Mouse (Mus musculus): ENCODE measurements around the gene Cyb5r3.

Cyb5r3 gene

DNA sequence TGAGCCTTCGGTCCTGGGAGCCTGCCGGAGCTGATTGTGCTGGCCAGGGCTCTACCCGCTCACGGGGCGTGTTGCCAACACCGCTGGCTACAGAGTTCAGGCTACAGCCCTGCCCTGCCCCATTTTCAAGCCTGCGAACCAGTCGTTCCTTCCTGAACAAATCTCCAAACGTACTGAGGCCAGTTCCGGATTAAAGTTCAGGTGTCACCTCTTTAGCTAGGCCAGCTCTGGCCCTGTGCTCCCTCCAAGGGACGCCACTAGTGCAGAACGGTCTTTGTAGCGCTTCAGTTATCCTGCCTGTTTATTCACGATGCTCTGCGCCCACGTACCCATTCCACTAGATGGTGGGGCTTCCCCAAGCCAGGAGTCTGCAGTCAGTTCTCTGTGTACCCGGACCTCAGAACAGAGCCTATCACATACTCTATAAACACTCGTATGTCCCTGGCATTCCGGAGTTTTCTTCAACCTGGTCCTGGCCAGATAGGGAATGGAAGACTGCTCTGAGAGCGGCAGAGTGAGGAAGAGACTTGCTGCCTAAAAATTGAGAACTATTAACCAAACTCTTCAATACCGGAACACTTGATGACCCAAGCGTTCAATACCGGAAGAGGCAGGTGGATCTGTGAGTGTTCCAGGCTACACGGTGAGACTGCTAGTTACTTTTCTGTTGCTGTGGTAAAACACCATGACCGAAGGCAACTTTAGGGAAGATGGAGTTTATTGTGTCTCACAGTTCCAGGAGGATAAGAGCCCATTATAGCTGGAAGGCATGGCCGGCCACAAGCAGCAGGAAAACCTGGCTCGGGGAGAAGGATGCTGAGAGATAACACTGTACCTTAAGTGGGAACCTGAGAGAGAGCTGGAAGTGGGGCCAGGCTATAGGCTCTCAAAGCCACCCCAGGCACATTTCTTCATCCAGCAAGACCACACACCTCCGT is at the start of gene Cyb5r3:
Gene Cyb5r3 (minus strand): TSS at position 101 of the 938 bp plus-strand sequence.
- no peak for DNase-seq (ENCODE audit: low spot score)

DNA sequence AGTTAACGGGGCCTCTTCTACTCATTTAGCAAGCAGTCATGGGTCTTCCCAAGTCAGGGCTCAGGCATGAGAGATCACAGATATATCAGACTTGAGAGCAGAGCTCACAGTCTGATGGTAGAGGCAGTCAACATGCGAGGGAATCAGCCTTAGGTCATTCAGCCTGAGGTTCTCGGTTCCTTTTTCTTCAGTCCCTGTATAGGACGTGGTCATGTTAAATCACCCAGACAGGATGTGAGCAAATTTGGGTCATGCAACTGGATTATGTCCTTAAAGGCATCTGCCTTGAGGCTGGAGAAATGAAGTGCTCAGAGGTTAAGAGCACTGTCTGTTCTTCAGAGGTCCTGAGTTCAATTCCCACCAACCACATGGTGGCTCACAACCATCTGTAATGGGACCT is 49.3 kb upstream of the Cyb5r3 start:
- no peak for DNase-seq (ENCODE audit: low spot score)

DNA sequence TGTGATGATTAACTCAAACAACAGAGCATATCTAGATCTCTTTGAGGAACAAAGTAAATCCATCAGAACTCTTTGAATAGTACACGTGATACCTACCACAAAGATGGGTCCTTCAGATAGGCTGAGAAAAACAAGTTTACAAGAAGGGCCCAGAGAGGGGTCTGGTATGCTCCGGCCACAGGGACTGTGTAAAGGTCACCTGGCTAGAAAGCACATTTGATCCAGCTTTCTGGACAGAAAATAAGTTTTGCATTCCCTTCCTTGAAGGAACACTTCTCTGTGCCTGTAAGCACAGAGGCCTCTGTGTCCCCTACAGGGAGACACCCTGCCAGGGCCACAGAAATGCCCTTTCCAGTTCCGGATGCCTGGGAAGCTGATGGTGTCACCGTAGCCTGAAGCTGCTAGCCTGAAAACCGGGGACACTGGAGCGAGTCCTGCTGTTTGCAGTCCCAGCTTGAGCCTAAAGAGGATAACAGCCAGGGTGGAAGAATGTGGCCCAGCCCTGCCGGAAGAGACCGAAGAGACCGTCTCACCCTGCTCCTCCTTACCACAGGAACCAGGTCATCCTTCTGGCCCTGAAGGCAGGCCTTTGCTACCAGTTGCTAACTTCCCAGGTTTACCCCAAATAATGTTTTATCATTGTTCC is 48.1 kb upstream of the Cyb5r3 start:
- DNase-seq (ENCODE audit: low spot score): no peak

GRCm38 (mm10) chr15:83215322-83216216 is 43.2 kb upstream of the Cyb5r3 start:
- no peak for DNase-seq (ENCODE audit: low spot score)

DNA sequence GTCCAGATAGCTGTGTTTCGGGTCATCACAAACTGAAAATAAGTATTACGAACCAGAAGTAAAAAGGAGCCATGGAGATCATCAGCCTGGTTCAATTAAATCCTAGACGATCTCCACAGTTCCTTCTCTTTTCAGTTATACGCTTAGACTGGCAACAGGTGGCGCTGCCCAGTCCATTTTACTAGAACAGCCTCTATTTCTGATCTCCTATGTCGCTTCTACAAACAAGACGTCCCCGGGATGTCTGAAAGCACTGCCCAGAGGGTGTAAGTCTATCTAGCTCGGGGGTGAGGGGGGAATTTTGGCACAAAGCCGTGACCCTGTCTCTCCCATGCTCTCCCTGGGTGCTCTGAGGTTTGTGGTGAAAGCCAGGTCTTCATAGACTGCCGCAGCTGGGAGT is 37.8 kb upstream of the Cyb5r3 start:
- no peak for DNase-seq (ENCODE audit: low spot score)

- DNase-seq (ENCODE audit: low spot score): no peak
Measured at GRCm38 (mm10) chr15:83209719-83210118, 37.3 kb upstream of the Cyb5r3 start.

- DNase-seq (ENCODE audit: low spot score): no peak
Measured at GRCm38 (mm10) chr15:83209092-83209695, 36.8 kb upstream of the Cyb5r3 start.

GRCm38 (mm10) chr15:83204731-83205451 is 32.5 kb upstream of the Cyb5r3 start:
- DNase-seq (ENCODE audit: low spot score): no peak

- no peak for DNase-seq (ENCODE audit: low spot score)
Measured at GRCm38 (mm10) chr15:83202412-83202811, 30.0 kb upstream of the Cyb5r3 start.

DNA sequence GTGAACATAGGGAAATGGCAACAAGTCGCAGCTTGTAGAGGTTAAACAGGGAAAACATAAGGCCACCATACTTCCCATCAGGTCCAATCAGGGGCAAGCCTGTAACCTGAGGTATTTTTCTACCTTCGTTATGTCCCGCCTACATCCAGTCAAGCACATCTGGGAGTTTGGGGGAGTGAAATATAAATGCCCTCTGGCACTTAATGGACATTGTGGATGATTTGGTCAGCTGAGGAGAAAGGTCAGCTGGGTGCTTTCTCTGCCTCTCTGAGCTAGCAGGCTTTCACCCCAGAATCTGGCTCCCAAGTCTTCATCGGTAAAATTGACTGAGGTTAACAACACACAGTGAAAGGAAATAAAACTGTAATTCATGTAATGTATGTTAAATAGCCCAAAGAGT is 21.0 kb upstream of the Cyb5r3 start:
- no peak for DNase-seq (ENCODE audit: low spot score)

DNA sequence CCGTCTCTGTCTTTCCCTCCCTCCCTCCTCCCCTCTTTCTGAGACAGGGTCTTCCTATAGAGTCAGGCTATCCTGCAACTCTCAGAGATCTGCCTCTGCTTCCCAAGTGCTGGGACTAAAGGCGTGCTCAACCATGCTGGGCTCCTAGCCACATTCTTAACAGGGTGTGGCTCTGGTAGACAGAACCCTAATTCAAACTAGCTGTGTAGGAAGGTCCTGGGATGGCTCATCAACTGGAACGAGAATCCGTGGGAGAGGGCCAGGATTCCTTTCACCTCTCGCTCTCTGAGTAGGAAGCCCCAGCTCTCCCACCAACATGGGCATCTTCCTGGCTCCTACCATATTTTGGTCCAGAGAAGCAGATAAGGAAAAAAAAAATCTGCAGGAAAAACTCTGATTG is 10.0 kb upstream of the Cyb5r3 start:
- DNase-seq (ENCODE audit: low spot score): no peak

GRCm38 (mm10) chr15:83181800-83182330 is 9.5 kb upstream of the Cyb5r3 start:
- DNase-seq (ENCODE audit: low spot score): no peak

- no peak for DNase-seq (ENCODE audit: low spot score)
Measured at GRCm38 (mm10) chr15:83180004-83180403, 7.6 kb upstream of the Cyb5r3 start.

DNA sequence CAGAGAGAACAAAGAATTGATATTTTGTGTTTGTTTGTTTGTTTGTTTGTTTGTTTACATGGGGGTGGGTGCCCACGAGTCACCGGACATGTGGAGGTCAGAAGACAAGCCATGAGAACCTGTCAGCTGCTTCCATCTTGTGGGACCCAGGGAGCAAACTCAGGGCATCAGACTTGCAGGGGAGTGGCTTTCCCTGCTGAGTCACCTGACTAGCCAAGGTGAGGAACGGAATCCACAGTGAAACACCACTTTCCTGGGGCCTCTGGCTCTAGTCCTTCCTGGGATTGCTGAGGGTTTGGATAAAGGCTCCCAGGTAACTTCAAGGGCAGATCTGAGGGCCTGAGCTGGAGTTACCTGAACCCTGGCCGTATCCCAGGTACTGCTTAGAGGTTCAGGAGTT is 4.3 kb upstream of the Cyb5r3 start:
- no peak for DNase-seq (ENCODE audit: low spot score)

DNA sequence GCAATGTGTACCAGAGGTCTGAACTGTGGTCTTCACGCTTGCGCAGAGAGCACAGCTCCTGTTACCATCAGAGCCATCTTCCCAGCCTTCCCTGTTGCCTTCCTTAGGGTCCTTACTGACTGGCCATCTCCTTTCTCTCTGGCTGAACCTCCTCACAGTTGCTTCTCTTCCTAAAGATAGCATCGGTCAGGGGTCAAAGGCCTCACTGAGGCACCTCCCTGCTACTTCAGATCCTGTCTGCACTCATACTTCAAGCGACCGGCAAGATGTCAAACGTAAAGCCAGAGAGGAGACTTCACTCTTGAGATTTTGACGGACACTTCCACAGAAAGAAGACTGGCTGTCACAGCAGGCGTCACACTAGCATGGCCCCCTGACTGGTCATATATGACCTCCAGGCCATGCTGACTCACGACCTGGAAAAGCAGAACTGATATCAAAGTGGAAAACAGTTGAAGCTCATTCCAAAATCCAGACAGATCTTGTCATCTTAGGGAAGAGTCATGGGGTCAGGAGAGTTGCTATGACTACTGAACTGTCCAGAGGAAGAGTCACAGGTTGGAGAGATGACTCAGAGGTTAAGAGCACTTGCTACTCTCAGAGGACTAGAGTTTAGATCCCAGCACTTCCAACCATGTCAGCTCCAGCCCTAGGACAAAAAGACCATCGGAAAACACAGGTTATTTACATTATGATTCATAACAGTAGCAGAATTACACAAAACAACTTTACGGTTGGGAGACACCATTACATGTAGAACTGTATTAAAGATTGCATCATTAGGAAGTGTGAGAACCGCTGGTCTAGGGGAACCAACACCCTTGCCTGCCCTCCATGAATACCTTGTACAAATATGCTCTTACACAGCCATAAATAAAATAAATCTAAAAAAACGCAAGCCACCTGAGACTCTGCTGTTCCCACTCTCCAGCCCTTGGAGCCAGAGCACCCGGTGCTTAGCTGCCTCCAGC is 1.8 kb upstream of the Cyb5r3 start:
- no peak for DNase-seq (ENCODE audit: low spot score)

DNA sequence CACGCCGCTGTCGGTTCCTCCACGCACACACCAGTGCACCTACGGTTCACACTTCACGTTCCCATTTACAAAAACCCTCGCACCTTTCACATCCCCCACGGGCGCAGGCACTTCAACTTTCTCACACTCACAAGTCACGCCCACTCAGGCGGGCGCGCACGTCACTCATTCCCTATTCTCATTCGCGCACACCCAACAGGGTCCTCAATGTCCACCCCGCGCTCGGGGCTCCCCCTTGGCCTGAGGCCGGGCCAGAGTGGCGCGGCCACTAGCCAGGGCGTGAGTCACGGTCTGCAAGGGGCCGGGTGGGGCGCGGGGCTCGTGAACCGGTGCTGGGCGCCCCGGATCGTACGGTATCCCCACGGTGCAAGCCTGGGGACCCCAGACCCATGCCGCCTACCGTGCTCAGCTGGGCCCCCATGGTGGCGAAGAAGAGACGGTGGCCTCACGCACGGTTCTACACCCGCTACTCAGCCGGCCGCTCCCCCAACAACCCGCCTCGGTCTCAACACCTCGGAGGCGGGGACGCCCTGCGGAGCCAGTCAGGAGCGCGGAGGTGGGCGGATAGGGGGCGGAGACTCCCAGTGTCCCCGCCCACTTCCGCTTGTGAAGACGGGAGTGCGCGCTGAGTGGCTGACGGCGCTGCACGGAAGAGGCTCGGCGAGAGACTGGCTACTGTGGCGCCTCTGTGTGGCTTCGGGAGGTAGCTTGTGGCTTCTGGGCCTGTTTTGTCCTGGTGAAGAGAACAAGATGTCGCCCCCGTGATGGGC is 495 bp downstream of the Cyb5r3 start:
- DNase-seq (ENCODE audit: low spot score): peak; percentile 86

- DNase-seq (ENCODE audit: low spot score): no peak
Measured at GRCm38 (mm10) chr15:83170956-83171659, 1.3 kb downstream of the Cyb5r3 start.
